Mouse (Mus musculus): ENCODE data around the gene Actn1.

The Actn1 gene

DNA sequence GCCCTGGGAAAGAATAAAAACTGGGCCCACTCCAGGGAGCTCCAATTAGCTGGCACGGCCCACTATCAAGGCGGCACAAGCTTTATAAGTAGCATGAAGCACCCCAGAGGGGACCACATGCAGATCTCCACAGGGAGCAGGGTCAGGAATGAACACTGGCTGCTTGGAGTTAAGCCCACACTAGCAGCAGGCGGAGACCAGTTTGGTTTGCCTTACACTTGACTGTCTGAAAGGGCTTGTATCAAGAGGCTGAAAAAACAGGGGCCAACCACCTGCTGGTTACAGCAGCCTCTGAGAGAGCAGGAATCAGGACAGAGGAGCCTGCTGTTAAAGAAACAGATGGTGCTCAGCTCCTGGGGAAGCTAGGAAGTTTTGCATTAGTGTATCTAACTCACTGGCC is 32.3 kb downstream of the Actn1 start:
- peak; percentile 38; the same call in 1 of the 2 replicates for ATAC-seq (ENCODE audit: low TSS enrichment)

- ATAC-seq (ENCODE audit: low TSS enrichment), result no peak
Observed at GRCm38 (mm10) chr12:80226101-80226500, 34.1 kb downstream of the Actn1 start.

GRCm38 (mm10) chr12:80224241-80224731 is 35.9 kb downstream of the Actn1 start:
- no peak for ATAC-seq (ENCODE audit: low TSS enrichment)

DNA sequence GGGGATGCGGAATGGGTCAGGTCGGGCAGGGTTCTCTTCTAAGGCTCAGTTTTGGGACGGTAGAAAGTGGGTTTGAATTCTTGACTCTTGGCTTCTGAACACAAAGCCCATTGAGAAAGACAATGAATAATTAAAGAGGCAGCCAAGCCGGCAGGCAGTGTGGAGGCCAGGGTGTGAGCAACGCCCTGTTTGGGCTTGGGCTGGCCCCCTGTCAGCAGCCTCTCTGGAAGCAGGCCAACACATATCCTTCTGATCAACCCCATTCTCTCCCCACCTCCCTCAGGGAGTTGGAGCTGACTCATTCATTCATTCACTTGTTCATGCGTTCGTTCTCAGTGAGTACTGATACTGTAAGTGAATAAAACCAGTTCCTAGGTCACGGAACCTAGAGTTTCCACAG is 36.7 kb downstream of the Actn1 start:
- ATAC-seq (ENCODE audit: low TSS enrichment), result no peak

GRCm38 (mm10) chr12:80222473-80222872 is 37.7 kb downstream of the Actn1 start:
- ATAC-seq (ENCODE audit: low TSS enrichment), result no peak

DNA sequence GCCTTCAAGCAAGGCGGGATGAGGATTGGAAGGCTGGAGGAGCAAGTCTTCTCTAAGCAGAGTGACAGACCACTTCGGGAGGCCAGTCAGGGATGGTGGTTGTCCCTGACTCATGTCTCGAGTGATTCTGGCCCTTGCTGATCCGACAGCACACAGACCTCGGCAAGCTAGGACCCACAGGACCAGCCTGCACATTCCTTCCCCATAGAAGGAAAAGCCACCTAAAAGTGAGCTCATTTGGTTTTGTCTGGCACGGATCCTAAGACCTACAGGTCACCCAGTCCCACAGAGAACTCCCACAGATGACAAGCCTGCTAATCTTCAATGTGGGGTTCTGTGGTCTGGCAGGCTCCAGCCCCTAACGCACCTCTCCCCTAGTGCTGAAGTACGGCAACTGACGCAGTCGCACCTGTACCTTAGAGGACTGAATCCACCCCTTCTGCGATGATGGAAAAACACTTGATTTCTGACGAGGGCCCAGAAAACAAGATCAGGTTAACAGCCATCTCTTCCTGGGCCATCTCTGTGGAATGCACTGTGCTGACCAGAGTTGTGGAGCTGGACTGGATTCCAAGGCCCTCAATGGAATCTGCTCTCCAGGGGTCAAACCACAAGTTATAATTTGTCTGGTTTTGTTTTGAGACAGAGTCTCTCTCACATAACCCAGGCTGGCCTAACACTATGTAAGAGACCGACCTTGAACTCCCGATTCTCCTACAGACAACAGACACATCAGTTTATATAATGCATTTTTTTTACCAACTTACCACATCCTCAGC is 39.7 kb downstream of the Actn1 start:
- no peak for ATAC-seq (ENCODE audit: low TSS enrichment)

GRCm38 (mm10) chr12:80218784-80219183 is 41.4 kb downstream of the Actn1 start:
- no peak for ATAC-seq (ENCODE audit: low TSS enrichment)

GRCm38 (mm10) chr12:80218045-80218611 is 42.0 kb downstream of the Actn1 start:
- no peak for ATAC-seq (ENCODE audit: low TSS enrichment)

DNA sequence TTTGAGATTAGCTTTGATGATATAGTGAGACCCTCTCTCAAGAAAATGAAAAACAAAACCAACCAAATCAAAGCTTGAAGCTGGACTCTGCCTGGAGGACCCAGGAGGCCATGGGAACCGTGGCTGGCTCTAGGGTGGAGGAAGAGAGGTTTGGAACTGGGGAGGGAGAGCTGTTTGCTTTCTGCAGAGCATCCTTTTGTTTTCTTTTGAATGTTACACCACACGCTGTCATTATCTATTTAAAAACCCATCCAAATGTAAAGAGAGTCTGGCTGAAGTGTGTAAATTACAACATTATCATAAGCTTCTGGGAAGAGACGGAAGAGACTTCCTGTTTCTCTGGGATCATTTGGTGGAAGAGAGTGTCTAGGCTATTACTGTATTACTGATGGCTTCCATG is 43.1 kb downstream of the Actn1 start:
- no peak for ATAC-seq (ENCODE audit: low TSS enrichment)

DNA sequence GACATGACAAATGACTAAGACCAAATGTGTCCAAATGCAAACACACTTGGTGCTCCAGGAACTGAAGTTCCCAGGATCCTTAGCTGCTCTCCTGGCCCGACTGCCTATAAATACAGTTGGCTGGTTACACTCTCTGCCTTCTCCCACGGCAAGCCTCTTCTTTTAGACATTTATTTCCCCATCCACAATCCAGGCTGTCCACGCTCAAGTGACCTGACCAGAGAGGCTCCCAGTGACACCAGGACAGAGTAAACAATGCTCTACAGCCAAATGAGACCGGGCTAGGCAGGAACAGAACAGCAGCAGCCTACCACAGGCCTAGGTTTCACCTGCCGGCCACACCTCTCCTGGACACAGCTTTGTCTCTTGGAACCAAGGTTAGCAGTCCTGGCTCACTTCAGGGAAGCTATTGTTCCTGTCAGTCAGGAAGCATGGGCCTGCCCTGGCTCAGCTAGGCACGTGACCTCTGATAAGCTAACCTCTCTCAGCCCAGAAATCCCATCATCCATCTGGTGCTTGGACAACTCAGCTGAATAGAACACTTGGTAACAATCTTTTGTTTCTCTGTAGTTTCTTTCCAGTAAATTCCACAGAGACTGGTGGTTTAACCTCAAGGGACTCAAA is 43.8 kb downstream of the Actn1 start:
- peak; percentile 71 for ATAC-seq (ENCODE audit: low TSS enrichment)

- no peak for ATAC-seq (ENCODE audit: low TSS enrichment)
Observed at GRCm38 (mm10) chr12:80213810-80214209, 46.4 kb downstream of the Actn1 start.

GRCm38 (mm10) chr12:80213263-80213662 is 46.9 kb downstream of the Actn1 start:
- no peak for ATAC-seq (ENCODE audit: low TSS enrichment)

DNA sequence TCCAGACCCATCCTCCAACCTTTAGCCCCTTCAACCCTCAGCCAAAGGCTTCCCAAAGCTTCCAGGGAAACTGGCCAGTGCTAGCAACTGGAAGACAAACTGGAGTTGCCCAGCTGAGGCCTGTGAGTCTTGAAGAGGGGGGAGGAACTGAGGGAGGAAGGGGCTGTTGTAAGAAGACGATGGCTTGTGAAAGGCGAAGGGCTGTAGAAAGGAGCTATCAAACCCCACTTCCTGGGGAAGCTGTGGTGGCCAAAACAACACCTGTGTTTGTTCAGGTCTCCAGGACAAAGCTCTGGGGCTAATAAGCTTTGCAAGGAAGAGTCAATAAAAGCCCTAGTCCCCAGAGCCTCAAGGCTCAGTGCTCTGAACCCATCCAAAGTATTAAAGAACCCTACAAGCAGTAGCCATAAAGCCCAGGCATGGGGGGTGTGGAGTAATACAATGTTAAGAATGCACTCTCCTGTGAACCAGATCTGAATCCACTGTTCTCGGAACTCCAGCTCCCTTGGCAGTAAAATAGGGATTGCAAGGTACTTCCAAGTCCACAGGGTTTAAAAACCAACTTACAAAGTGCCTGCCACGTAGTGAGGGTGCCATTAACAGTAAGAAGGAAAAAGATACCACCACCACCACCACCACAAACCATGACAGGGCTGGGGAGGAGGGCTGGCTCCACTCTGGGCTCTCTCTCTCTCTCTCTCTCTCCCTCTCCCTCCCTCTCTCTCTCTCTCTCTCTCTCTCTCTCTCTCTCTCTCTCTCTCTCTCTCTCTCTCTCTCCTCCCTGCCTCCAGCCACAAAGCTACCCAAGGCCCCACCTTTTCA is 49.2 kb downstream of the Actn1 start:
- no peak for ATAC-seq (ENCODE audit: low TSS enrichment)

GRCm38 (mm10) chr12:80209914-80210313 is 50.3 kb downstream of the Actn1 start:
- ATAC-seq (ENCODE audit: low TSS enrichment), result no peak

- no peak for ATAC-seq (ENCODE audit: low TSS enrichment)
Observed at GRCm38 (mm10) chr12:80208126-80208820, 51.9 kb downstream of the Actn1 start.

DNA sequence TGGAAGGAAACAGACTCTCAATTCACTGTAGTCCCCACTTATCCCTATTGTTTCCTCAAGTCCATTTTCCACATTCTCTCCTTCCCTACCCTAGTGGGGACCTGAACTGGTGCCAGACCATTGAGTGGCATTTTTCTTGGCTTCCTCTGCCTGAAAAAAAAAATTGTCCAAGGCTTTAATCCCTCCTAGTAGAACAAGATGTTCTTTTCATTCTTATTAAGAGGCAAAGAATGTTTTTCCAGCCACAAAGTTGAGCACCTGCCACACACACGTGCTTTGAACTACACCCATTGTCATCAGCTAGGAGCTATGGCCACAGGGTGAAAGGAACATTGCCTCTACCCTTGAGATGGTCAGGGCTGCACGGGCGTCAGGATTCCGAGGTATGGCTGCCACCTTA is 56.9 kb downstream of the Actn1 start:
- ATAC-seq (ENCODE audit: low TSS enrichment), result no peak

GRCm38 (mm10) chr12:80199738-80200137 is 60.4 kb downstream of the Actn1 start:
- ATAC-seq (ENCODE audit: low TSS enrichment), result no peak

DNA sequence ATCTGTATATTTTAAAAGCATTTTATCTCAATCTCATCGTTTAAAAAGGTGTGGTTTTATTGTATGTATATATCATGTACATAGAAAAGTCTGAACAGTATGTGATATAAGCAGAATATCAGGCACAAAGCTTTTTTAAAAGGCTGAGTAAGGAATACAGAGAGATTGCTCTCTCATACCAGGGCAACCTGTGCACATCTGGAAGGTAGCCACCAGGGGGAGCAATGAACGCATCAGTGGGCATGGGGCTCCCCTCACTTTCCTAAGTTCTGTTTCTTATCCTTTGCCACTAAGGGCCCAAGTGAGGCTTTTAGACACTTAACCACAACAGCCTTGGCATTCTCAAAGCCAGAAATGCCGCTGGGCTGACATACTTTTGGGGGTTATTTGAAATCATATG is 61.7 kb downstream of the Actn1 start:
- peak; percentile 66; the same call in 1 of the 2 replicates for ATAC-seq (ENCODE audit: low TSS enrichment)

DNA sequence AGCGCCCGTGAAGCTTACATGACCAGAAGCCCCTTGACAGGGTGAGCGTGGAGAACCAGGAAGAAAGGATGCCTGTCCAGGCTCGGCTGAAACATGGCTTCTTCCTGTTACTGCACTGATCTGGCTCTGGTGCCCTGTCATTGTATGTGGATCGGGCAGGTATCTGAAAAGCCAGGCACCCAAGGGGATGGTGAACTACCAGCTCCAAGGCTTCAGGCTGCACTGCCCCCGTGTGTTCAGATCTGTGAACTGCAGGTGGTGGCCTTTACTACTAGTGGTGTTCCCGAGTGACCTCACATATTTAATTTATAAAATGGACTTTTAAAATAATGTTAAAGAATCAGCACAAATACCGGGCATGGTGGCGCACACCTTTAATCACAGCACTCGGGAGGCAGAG is 62.8 kb downstream of the Actn1 start:
- ATAC-seq (ENCODE audit: low TSS enrichment), result 0 out of 2 replicates have a peak, but pooled peaks have one; percentile 45

- ATAC-seq (ENCODE audit: low TSS enrichment), result no peak
Observed at GRCm38 (mm10) chr12:80191806-80192205, 68.4 kb downstream of the Actn1 start.

DNA sequence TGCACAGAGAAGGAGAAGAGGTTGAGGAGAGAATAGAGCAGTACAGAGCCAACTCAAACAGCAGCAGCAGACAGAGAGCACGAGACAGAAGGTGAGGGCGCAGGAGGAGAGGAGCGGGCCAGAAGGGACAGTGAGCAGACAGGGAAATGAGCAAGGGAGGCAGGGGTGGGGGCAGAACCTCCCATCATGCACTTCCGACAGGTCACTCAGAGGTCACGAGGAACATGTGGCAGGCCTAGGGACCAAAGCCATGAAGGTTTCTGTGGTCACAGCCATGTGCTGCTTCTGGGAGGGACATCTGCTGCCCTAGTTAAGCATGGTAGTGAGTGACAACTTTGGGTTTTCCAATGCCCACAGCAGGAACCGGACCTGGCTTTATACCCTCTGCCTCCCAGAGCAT is 68.8 kb downstream of the Actn1 start:
- no peak for ATAC-seq (ENCODE audit: low TSS enrichment)

All from frontal cortex, adult (tissue).